Mouse (Mus musculus) left cerebral cortex, adult 8-10 months (tissue): ENCODE results near the gene Bod1. TPM values are rescaled to one million over a fixed set of nuclear protein-coding genes. Genes with fewer than 3 reads are reported as not detected.

Experiments used
- total RNA-seq, 4 experiments: library from RNA; stranded (reverse); gene quantifications; 2 replicates each; pipeline ENCODE4 v1.2.4; 2022

Bod1 gene
- total RNA-seq, 4 experiments from 2014 or later, result 96.6 to 104 (median 102) TPM

Other genes with a start within 250 kb of the Bod1 start
- gene Cpeb4, start 200.3 kb upstream of the Bod1 start, total RNA-seq, result 100 to 1,000 TPM; 139 to 172 (median 151) TPM